Mouse (Mus musculus): ENCODE results near the gene Rab31. TPM values are rescaled to one million over a fixed set of nuclear protein-coding genes. Genes with fewer than 3 reads are reported as not detected.

The Rab31 gene
- polyA plus RNA-seq, 1 experiment from 2014 or later, result 71.6 TPM

- WGBS, result 95% methylated on average over 13 of the region's 13 CpGs
- Histone ChIP-seq H3K9ac (replicated peaks) (no peak overlapping the region), H3K4me2 (replicated peaks) (no peak overlapping the region), H3K4me1 (replicated peaks) (no peaks in the 10 kb centered on the region), H3K9me3 (peaks cover 17% of the 10 kb centered on the region), H3K36me3 (peaks cover 34% of the 10 kb centered on the region), H3K27ac (no peak overlapping the region), H3K27me3 (no peaks in the 10 kb centered on the region), H3K4me3 (replicated peaks) (no peak overlapping the region)
- ATAC-seq, result no peak
Observed at GRCm38 (mm10) chr17:65712861-65713535, 59.6 kb downstream of the Rab31 start.

GRCm38 (mm10) chr17:65711779-65712178 is 60.8 kb downstream of the Rab31 start:
- H3K4me3 ChIP-seq (replicated peaks), result no peak overlapping the region
- H3K9me3 ChIP-seq, result peaks cover 17% of the 10 kb centered on the region
- no peak for ATAC-seq
- no peak overlapping the region for H3K27ac ChIP-seq
- WGBS, result 98% methylated on average over 5 of the region's 5 CpGs
- H3K27me3 ChIP-seq, result no peaks in the 10 kb centered on the region
- H3K9ac ChIP-seq (replicated peaks), result no peak overlapping the region
- H3K4me2 ChIP-seq (replicated peaks), result no peak overlapping the region
- H3K4me1 ChIP-seq (replicated peaks), result no peaks in the 10 kb centered on the region
- peaks cover 31% of the 10 kb centered on the region for H3K36me3 ChIP-seq

GRCm38 (mm10) chr17:65710576-65710975 is 62.0 kb downstream of the Rab31 start:
- H3K9ac ChIP-seq (replicated peaks), result no peak overlapping the region
- no peak overlapping the region for H3K4me3 ChIP-seq (replicated peaks)
- H3K27ac ChIP-seq, result no peak overlapping the region
- H3K9me3 ChIP-seq, result peaks cover 17% of the 10 kb centered on the region
- no peak for ATAC-seq
- H3K27me3 ChIP-seq, result no peaks in the 10 kb centered on the region
- 95% methylated on average over 11 of the region's 11 CpGs for WGBS
- H3K4me2 ChIP-seq (replicated peaks), result no peak overlapping the region
- H3K36me3 ChIP-seq, result peaks cover 25% of the 10 kb centered on the region
- no peaks in the 10 kb centered on the region for H3K4me1 ChIP-seq (replicated peaks)

- Histone ChIP-seq H3K27ac (no peak overlapping the region), H3K4me2 (replicated peaks) (no peak overlapping the region), H3K9ac (replicated peaks) (no peak overlapping the region), H3K4me3 (replicated peaks) (no peak overlapping the region), H3K4me1 (replicated peaks) (peaks cover 12% of the 10 kb centered on the region), H3K27me3 (no peaks in the 10 kb centered on the region), H3K36me3 (peaks cover 8% of the 10 kb centered on the region), H3K9me3 (peaks cover 5% of the 10 kb centered on the region)
- no peak for ATAC-seq
- 79% methylated on average over 5 of the region's 5 CpGs for WGBS
Observed at GRCm38 (mm10) chr17:65706220-65706619, 66.3 kb downstream of the Rab31 start.

- WGBS, result 90% methylated on average over 13 of the region's 13 CpGs
- H3K9ac ChIP-seq (replicated peaks), result no peak overlapping the region
- H3K27ac ChIP-seq, result no peak overlapping the region
- ATAC-seq, result no peak
- peaks cover 25% of the 10 kb centered on the region for H3K4me1 ChIP-seq (replicated peaks)
- no peak overlapping the region for H3K4me2 ChIP-seq (replicated peaks)
- H3K4me3 ChIP-seq (replicated peaks), result no peak overlapping the region
- no peaks in the 10 kb centered on the region for H3K27me3 ChIP-seq
- no peaks in the 10 kb centered on the region for H3K9me3 ChIP-seq
- no peaks in the 10 kb centered on the region for H3K36me3 ChIP-seq
Observed at GRCm38 (mm10) chr17:65703527-65704391, 68.8 kb downstream of the Rab31 start.

- no peaks in the 10 kb centered on the region for H3K9me3 ChIP-seq
- no peaks in the 10 kb centered on the region for H3K27me3 ChIP-seq
- H3K4me2 ChIP-seq (replicated peaks), result no peak overlapping the region; the same call in 1 of the 2 replicates
- H3K27ac ChIP-seq, result peak overlapping the region; percentile 86
- H3K36me3 ChIP-seq, result peaks cover 9% of the 10 kb centered on the region
- no peak overlapping the region for H3K4me3 ChIP-seq (replicated peaks)
- H3K9ac ChIP-seq (replicated peaks), result peak overlapping the region; percentile 17; the same call in 1 of the 2 replicates
- 58% methylated on average over 13 of the region's 13 CpGs for WGBS
- peak; percentile 71 for ATAC-seq
- peaks cover 30% of the 10 kb centered on the region for H3K4me1 ChIP-seq (replicated peaks)
Observed at GRCm38 (mm10) chr17:65701797-65702566, 70.6 kb downstream of the Rab31 start.

- no peak overlapping the region for H3K4me3 ChIP-seq (replicated peaks)
- no peak overlapping the region for H3K4me2 ChIP-seq (replicated peaks)
- H3K27me3 ChIP-seq, result no peaks in the 10 kb centered on the region
- H3K36me3 ChIP-seq, result peaks cover 13% of the 10 kb centered on the region
- H3K9ac ChIP-seq (replicated peaks), result no peak overlapping the region
- 91% methylated on average over 8 of the region's 8 CpGs for WGBS
- H3K27ac ChIP-seq, result peak overlapping the region; percentile 86
- H3K9me3 ChIP-seq, result no peaks in the 10 kb centered on the region
- no peak for ATAC-seq
- H3K4me1 ChIP-seq (replicated peaks), result peaks cover 30% of the 10 kb centered on the region
Observed at GRCm38 (mm10) chr17:65701356-65701755, 71.2 kb downstream of the Rab31 start.

GRCm38 (mm10) chr17:65700060-65700459 is 72.5 kb downstream of the Rab31 start:
- 27% methylated on average over 4 of the region's 4 CpGs for WGBS
- ATAC-seq, result peak; percentile 83

GRCm38 (mm10) chr17:65697791-65698463 is 74.6 kb downstream of the Rab31 start:
- no peak for ATAC-seq
- Histone ChIP-seq H3K4me1 (replicated peaks) (peaks cover 30% of the 10 kb centered on the region), H3K27me3 (no peaks in the 10 kb centered on the region), H3K9me3 (no peaks in the 10 kb centered on the region), H3K4me3 (replicated peaks) (no peak overlapping the region), H3K9ac (replicated peaks) (no peak overlapping the region), H3K27ac (no peak overlapping the region), H3K36me3 (peaks cover 16% of the 10 kb centered on the region), H3K4me2 (replicated peaks) (no peak overlapping the region)
- 88% methylated on average over 12 of the region's 12 CpGs for WGBS

More at GRCm38 (mm10) chr17:65700060-65700459, 72.5 kb downstream of the Rab31 start:
- 0 out of 2 replicates have a peak overlapping the region, but pooled peaks have one; percentile 11 for H3K4me2 ChIP-seq (replicated peaks)
- H3K9ac ChIP-seq (replicated peaks), result no peak overlapping the region
- H3K4me3 ChIP-seq (replicated peaks), result no peak overlapping the region
- H3K27ac ChIP-seq, result peak overlapping the region; percentile 84
- H3K9me3 ChIP-seq, result no peaks in the 10 kb centered on the region
- peaks cover 13% of the 10 kb centered on the region for H3K36me3 ChIP-seq
- H3K27me3 ChIP-seq, result no peaks in the 10 kb centered on the region
- peaks cover 30% of the 10 kb centered on the region for H3K4me1 ChIP-seq (replicated peaks)

- WGBS, result 96% methylated on average over 13 of the region's 13 CpGs
Observed at GRCm38 (mm10) chr17:65696939-65697338, 75.6 kb downstream of the Rab31 start.

GRCm38 (mm10) chr17:65692276-65692675 is 80.3 kb downstream of the Rab31 start:
- Histone ChIP-seq H3K36me3 (peaks cover 28% of the 10 kb centered on the region), H3K27ac (no peak overlapping the region), H3K4me3 (replicated peaks) (no peak overlapping the region), H3K4me2 (replicated peaks) (no peak overlapping the region), H3K27me3 (no peaks in the 10 kb centered on the region), H3K9ac (replicated peaks) (no peak overlapping the region), H3K9me3 (no peaks in the 10 kb centered on the region), H3K4me1 (replicated peaks) (no peaks in the 10 kb centered on the region)
- 88% methylated on average over 4 of the region's 4 CpGs for WGBS
- ATAC-seq, result no peak

More at GRCm38 (mm10) chr17:65696939-65697338, 75.6 kb downstream of the Rab31 start:
- Histone ChIP-seq H3K4me1 (replicated peaks) (peaks cover 25% of the 10 kb centered on the region), H3K36me3 (peaks cover 16% of the 10 kb centered on the region), H3K9me3 (no peaks in the 10 kb centered on the region), H3K27me3 (no peaks in the 10 kb centered on the region), H3K4me3 (replicated peaks) (no peak overlapping the region), H3K4me2 (replicated peaks) (no peak overlapping the region), H3K9ac (replicated peaks) (no peak overlapping the region), H3K27ac (no peak overlapping the region)
- ATAC-seq, result no peak

Data from midbrain, embryonic 13.5 days (tissue).